Mouse (Mus musculus) heart, postnatal 36 days (tissue): ENCODE data around the gene Flot1. TPM values are rescaled to one million over a fixed set of nuclear protein-coding genes. Genes with fewer than 3 reads are reported as not detected.

Source experiments
- microRNA-seq, 2 experiments: library from miRNA; unstranded; fragments of <30 nt; microRNA quantifications; one replicate each; pipeline ENCODE4 v1.2.0; 2021; ENCODE audit warnings: borderline number of aligned reads in 2 of 2
- total RNA-seq, 2 experiments: library from RNA; stranded (reverse); gene quantifications; 2 replicates each; pipeline ENCODE4 v1.2.3; 2021

The Flot1 gene
- total RNA-seq, 2 experiments from 2014 or later, result 154 to 159 TPM

Small RNA genes within 50 kb of the gene (microRNA-seq; reads per million reads assigned to microRNA genes)
- 0 to 2.0 reads per million in 2 experiments for gene Gm28033

Other genes with a start within 250 kb of the Flot1 start
- not detected for gene Sfta2, start 221.7 kb upstream of the Flot1 start, total RNA-seq
- gene Gm9573, start 196.6 kb upstream of the Flot1 start, total RNA-seq, result not detected
- gene Mucl3, start 179.5 kb upstream of the Flot1 start, total RNA-seq, result not detected
- gene Vars2, start 155.6 kb upstream of the Flot1 start, total RNA-seq, result 10 to 100 TPM; 31.9 to 33.0 TPM
- gene Gtf2h4, start 149.5 kb upstream of the Flot1 start, total RNA-seq, result 10 to 100 TPM; 16.9 to 17.4 TPM
- 10 to 100 TPM; 29.3 to 37.4 TPM for gene Ddr1, start 118.6 kb upstream of the Flot1 start, total RNA-seq
- gene Ier3, start 1.5 kb upstream of the Flot1 start, total RNA-seq, result 10 to 100 TPM; 26.8 to 43.0 TPM
- 10 to 100 TPM; 87.6 to 91.6 TPM for gene Tubb5, start 15.1 kb downstream of the Flot1 start, total RNA-seq
- 10 to 100 TPM; 12.2 to 14.2 TPM for gene Mdc1, start 18.3 kb downstream of the Flot1 start, total RNA-seq
- 1 to 10 TPM; 2.3 to 2.4 TPM for gene Nrm, start 38.1 kb downstream of the Flot1 start, total RNA-seq
- gene Ppp1r18, start 42.4 kb downstream of the Flot1 start, total RNA-seq, result 10 to 100 TPM; 15.6 to 17.0 TPM
- 10 to 100 TPM; 19.2 to 22.2 TPM for gene Dhx16, start 56.6 kb downstream of the Flot1 start, total RNA-seq
- gene 2310061I04Rik, start 74.2 kb downstream of the Flot1 start, total RNA-seq, result 100 to 1,000 TPM; 109 to 112 TPM
- gene Atat1, start 86.8 kb downstream of the Flot1 start, total RNA-seq, result 1 to 10 TPM; 6.6 to 6.8 TPM
- 10 to 100 TPM; 51.6 to 53.4 TPM for gene Mrps18b, start 93.2 kb downstream of the Flot1 start, total RNA-seq
- 10 to 100 TPM; 22.6 to 44.3 TPM for gene Ppp1r10, start 93.2 kb downstream of the Flot1 start, total RNA-seq
- 10 to 100 TPM; 69.8 to 73.4 TPM for gene Abcf1, start 146.5 kb downstream of the Flot1 start, total RNA-seq
- gene Gnl1, start 156.6 kb downstream of the Flot1 start, total RNA-seq, result 10 to 100 TPM; 28.6 to 32.7 TPM
- gene Prr3, start 157.0 kb downstream of the Flot1 start, total RNA-seq, result 1 to 10 TPM; 3.9 to 6.3 TPM
- gene H2-T24, start 197.3 kb downstream of the Flot1 start, total RNA-seq, result 10 to 100 TPM in 1 of 2 experiments, 1 to 10 TPM in 1; 6.5 to 14.0 TPM
- 10 to 100 TPM; 23.7 to 38.9 TPM for gene H2-T23, start 209.6 kb downstream of the Flot1 start, total RNA-seq
- gene H2-T22, start 219.5 kb downstream of the Flot1 start, total RNA-seq, result 1 to 10 TPM; 9.5 to 10.0 TPM
- not detected for gene Gm6034, start 219.7 kb downstream of the Flot1 start, total RNA-seq
- 1 to 10 TPM; 3.4 to 4.3 TPM for gene Gm11127, start 235.1 kb downstream of the Flot1 start, total RNA-seq